Mouse (Mus musculus) G1E (cell line): ENCODE results near the gene Gripap1.

Source experiments
- CTCF ChIP-seq: IDR thresholded peaks from 2 replicates; pipeline ENCODE4 v1.5.1; 2012; ENCODE audit warnings: low read depth, low read length, inconsistent platforms, mixed read lengths
- GATA1 ChIP-seq: IDR thresholded peaks from 2 replicates; pipeline ENCODE4 v1.6.1; 2012; ENCODE audit warnings: borderline replicate concordance, low read length, inconsistent platforms, mixed read lengths
- POLR2AphosphoS5 ChIP-seq: IDR thresholded peaks from 2 replicates; pipeline ENCODE4 v1.6.1; 2012; ENCODE audit warnings: low read depth, low read length, inconsistent platforms; ENCODE audit not compliant: insufficient replicate concordance
- TAL1 ChIP-seq: conservative IDR thresholded peaks from 2 replicates; pipeline ENCODE4 v1.6.1; 2012; ENCODE audit warnings: low read depth, low read length, inconsistent platforms, mixed read lengths

GRCm38 (mm10) chrX:7740082-7740819, 49.3 kb upstream of the Gripap1 start:
- TF ChIP-seq CTCF (no peak), TAL1 (no peak), GATA1 (no peak), POLR2AphosphoS5 (no peak)
